Mouse (Mus musculus) kidney, postnatal 10 days (tissue): Measurements from ENCODE around the gene Denr.

Experiments
- DNase-seq: peaks from one replicate; pipeline ENCODE4 v3.0.0; 2021; ENCODE audit warnings: mixed read lengths

Gene Denr

DNA sequence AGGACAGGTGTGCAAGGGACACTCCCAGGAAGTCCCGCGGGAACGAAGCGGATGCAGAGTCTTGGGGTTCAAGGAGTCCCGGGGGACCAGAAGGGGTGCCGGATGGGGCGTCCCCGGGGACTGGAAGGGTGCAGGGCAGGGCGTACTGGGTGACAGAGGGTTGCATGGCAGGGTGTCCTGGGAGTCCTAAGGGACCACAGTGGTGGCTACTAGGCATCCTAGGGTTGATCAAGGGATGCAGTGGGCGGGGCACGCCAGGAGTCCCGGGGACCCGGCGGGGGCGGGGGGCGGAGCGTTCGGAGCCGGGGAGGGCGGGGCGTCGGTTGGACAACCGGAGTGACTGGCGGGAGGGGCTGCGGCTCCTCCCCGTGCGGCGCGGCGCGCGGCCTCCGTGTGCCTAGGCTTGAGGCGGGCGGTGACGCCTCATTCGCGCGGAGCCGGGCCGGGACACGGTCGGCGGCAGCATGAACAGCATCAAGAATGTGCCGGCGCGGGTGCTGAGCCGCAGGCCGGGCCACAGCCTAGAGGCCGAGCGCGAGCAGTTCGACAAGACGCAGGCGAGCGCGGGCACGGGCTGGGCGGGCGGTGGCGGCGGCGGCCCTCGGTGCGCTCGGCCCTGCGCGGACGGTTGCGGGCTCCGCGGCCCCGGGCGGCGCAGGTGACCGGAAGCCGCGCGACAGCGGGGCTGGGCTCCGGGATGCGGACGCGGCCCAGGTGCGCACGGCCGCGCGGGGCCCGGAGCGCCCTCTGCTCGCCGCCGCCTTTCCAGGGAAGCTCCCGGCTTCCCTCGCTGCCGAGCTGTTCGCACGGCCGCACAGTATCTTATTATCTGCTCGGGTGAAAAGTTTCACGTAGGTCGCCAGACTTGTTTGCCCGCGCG, 66.6 kb downstream of the Denr start, which contains the start of gene Hip1r:
Gene Hip1r, plus strand, starts transcription at position 330 of the 880 bp plus-strand sequence.
- peak; percentile 93 for DNase-seq

- no peak for DNase-seq
Measured at GRCm38 (mm10) chr5:123974179-123974485, 67.2 kb downstream of the Denr start.

GRCm38 (mm10) chr5:123974616-123975111, 67.7 kb downstream of the Denr start:
- DNase-seq: no peak

DNA sequence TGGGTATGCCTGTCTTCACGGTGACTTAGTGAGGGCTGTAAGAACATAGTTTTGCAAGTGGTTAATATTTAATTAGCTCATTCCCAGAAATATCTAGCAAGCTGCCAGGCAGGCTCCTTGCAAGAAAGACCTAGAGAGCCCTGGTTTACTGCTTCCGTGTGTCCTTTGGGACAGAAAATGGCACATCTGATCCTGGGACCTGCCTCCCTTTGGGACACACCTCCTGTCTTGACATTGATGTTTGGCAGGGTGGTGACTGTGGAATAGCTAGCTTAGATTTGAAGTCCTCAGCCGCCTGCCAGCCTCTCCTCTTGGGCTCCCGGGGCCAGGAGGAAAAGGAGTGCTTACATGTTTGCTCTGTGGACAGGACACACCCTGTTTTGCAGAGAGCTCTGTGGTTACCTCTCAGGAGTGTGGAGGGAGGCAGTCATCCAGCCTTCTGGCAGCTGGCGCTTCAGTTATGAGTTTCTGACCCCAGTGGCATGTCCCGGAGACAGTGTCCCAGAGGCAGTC, 68.7 kb downstream of the Denr start:
- DNase-seq: no peak

DNA sequence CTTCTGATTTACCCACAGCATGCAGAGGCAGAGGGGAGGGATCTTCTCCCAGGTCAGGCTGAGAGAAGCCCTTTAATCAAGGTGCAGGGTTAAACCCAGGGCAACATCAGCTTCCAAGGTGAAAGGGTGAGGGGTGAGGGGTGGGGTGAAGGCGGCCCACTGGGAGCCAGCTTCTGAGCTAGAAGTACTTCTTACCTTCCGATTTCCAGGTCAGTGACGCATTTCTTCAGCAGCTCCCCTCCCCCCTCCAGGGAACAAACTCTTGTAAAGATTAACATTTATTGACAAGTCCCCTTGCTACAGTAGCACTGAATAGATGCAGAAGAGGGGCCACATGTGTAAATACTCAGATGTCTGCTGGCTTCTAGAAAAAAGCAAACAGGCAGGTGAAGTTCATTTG, 70.3 kb downstream of the Denr start:
- no peak for DNase-seq

DNA sequence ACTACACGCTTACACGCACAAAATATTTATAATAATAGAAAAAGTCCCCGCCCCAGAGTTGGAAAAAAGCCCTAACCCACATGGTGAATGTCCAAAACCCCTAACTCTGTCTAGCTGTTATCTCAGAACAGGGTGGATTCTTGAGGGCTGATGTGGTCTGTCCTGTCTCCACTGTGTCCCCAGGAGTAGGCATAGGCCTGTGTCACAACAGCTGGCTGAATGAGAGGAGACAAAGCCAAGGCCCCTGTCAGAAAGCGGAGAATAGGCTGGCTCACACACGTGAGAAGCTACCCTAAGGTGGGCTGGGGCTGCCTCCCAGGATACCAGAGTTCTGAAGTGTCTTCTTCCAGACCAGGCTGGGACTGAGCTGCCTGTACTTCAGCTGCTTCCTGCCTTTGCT, 71.2 kb downstream of the Denr start:
- DNase-seq: no peak
